In the genomic region with DNA sequence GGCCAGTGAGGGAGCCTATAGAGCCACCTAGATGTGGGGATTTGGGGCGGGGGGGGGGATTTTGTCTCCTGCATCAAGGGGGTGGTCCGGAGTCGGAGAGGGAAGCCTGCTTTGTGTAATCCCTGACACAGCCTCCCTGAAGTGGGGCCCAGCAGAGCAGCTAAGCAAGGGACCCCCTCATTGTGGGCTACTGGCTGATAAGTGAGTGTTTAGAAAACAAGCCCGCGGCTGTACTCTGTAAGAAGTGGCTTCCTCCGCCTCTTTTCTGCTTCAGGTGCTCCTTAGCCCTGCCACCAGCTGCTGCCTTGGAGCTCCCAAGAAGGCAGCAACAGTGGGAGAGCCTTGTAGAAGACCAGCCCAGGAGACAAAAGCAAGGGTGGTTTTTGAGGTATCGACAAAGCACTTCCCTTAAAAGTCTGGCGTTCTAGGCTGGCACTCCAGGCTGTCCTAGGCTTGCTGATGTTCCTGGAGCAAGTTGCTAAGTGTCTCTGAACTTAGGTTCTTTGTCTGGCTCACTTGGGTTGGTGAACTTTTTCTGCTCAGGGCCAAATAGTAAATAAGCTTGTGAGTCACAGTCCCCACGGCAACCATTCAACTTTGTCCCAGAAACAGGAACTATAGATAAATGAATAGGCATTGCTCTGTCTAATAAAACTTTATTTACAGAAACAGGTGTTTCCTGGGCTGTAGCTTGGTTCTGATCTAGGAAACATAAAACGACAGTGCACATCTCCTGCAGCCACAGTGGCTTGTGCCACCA, we compare ENCODE assay signal across 7 mouse cellular contexts.
DNase-seq lines count a peak whose midpoint lies in the region; ATAC-seq and TF ChIP-seq lines count a peak whose summit lies in the region.

No protein-coding gene starts in this region.

- TF ChIP-seq CTCF in MEL (IDR thresholded peaks at IDR 0.05 in 2 of 3, conservative IDR thresholded peaks at IDR 0.05 in 1 of 3; ENCODE audit: control insufficient read depth in 1 of 3, insufficient read depth in 1 of 3, low read depth in 2 of 3, low read length in 3 of 3, poor library complexity in 1 of 3, severe bottlenecking in 1 of 3) = no peak

- peak overlapping the region; percentile 57 to 82 for H3K4me3 ChIP-seq in MEL (ENCODE audit: control insufficient read depth in 1 of 2, insufficient read depth in 1 of 2, low read depth in 2 of 2, low read length in 2 of 2)
- H3K4me3 ChIP-seq in forebrain, embryonic 13.5 days = peak overlapping the region; percentile 17; the same call in 1 of the 2 replicates
- peak overlapping the region; percentile 31 for H3K4me3 ChIP-seq in limb, embryonic 12.5 days (replicated peaks)
- H3K4me3 ChIP-seq in neural tube, embryonic 13.5 days = peak overlapping the region; percentile 24

- H3K27ac ChIP-seq in MEL (ENCODE audit: control insufficient read depth, low read depth, low read length) = peak overlapping the region; percentile 88
- no peak overlapping the region for H3K27ac ChIP-seq in forebrain, embryonic 13.5 days
- peak overlapping the region; percentile 93 for H3K27ac ChIP-seq in limb, embryonic 12.5 days
- H3K27ac ChIP-seq in neural tube, embryonic 13.5 days (replicated peaks) = 0 out of 2 replicates have a peak overlapping the region, but pooled peaks have one; percentile 13

- H3K9me3 ChIP-seq in MEL (replicated peaks; ENCODE audit: insufficient read depth, low read length) = no peaks in the 10 kb centered on the region
- H3K9me3 ChIP-seq in forebrain, embryonic 13.5 days (replicated peaks) = no peaks in the 10 kb centered on the region
- no peaks in the 10 kb centered on the region for H3K9me3 ChIP-seq in limb, embryonic 12.5 days
- H3K9me3 ChIP-seq in neural tube, embryonic 13.5 days = no peaks in the 10 kb centered on the region

- no peak for TF ChIP-seq RAD21 in MEL (IDR thresholded peaks at IDR 0.05; ENCODE audit: low read depth, low read length)

- no peaks in the 10 kb centered on the region; the same call in 1 of the 2 replicates for H3K79me2 ChIP-seq in MEL (ENCODE audit: control insufficient read depth, insufficient read depth, low read length, poor library complexity)

- TF ChIP-seq POLR2A in MEL (IDR thresholded peaks at IDR 0.05; ENCODE audit: control insufficient read depth in 1 of 2, insufficient read depth in 1 of 2, low read depth in 1 of 2, low read length in 2 of 2, poor library complexity in 1 of 2) = no peak

- H3K4me2 ChIP-seq in forebrain, embryonic 13.5 days = peak overlapping the region; percentile 55
- peak overlapping the region; percentile 60 for H3K4me2 ChIP-seq in limb, embryonic 12.5 days
- H3K4me2 ChIP-seq in neural tube, embryonic 13.5 days = peak overlapping the region; percentile 51

- H3K27me3 ChIP-seq in MEL (ENCODE audit: control insufficient read depth in 1 of 2, insufficient read depth in 2 of 2, low read length in 2 of 2) = no peaks in the 10 kb centered on the region
- H3K27me3 ChIP-seq in forebrain, embryonic 13.5 days = peaks cover 15% of the 10 kb centered on the region; the same call in 1 of the 2 replicates
- no peaks in the 10 kb centered on the region for H3K27me3 ChIP-seq in limb, embryonic 12.5 days
- H3K27me3 ChIP-seq in neural tube, embryonic 13.5 days = peaks cover 9% of the 10 kb centered on the region; the same call in 1 of the 2 replicates

- WGBS in forebrain, embryonic 13.5 days = 11% methylated on average over 10 of the region's 10 CpGs
- WGBS in limb, embryonic 12.5 days = 10% methylated on average over 10 of the region's 10 CpGs
- 11% methylated on average over 10 of the region's 10 CpGs for WGBS in neural tube, embryonic 13.5 days

- ATAC-seq in forebrain, embryonic 13.5 days = no peak
- ATAC-seq in limb, embryonic 12.5 days (ENCODE audit: insufficient number of reproducible peaks, insufficient read depth, low FRiP score, low TSS enrichment, low read depth) = no peak; the same call in 1 of the 2 replicates
- ATAC-seq in neural tube, embryonic 13.5 days (ENCODE audit: low read depth) = no peak

- H3K36me3 ChIP-seq in MEL (ENCODE audit: control insufficient read depth in 1 of 2, insufficient read depth in 2 of 2, low read length in 2 of 2) = peaks cover 0 to 11% of the 10 kb centered on the region in 2 experiments; a peak in 2 of 4 replicates
- H3K36me3 ChIP-seq in forebrain, embryonic 13.5 days (ENCODE audit: poor library complexity, severe bottlenecking) = no peaks in the 10 kb centered on the region
- no peaks in the 10 kb centered on the region for H3K36me3 ChIP-seq in limb, embryonic 12.5 days
- no peaks in the 10 kb centered on the region for H3K36me3 ChIP-seq in neural tube, embryonic 13.5 days

- H3K9ac ChIP-seq in MEL (ENCODE audit: control insufficient read depth, low read depth, low read length, poor library complexity, severe bottlenecking) = peak overlapping the region; percentile 55
- H3K9ac ChIP-seq in forebrain, embryonic 13.5 days = peak overlapping the region; percentile 48; the same call in 1 of the 2 replicates
- H3K9ac ChIP-seq in limb, embryonic 12.5 days (replicated peaks) = peak overlapping the region; percentile 46
- H3K9ac ChIP-seq in neural tube, embryonic 13.5 days = peak overlapping the region; percentile 58

- peak; percentile 79 to 84 for DNase-seq in B cell, adult 2 months
- DNase-seq in MEL (ENCODE audit: low read depth, low spot score) = peak; percentile 90
- DNase-seq in cerebellum, adult 9-10 months = no peak
- no peak for DNase-seq in left cerebral cortex, adult 9 months (ENCODE audit: low spot score in 2 of 2)

- H3K4me1 ChIP-seq in MEL (ENCODE audit: control insufficient read depth in 1 of 2, insufficient read depth in 2 of 2, low read length in 2 of 2) = peaks cover 0 to 28% of the 10 kb centered on the region in 2 experiments; a peak in 2 of 4 replicates
- H3K4me1 ChIP-seq in forebrain, embryonic 13.5 days = peaks cover 17% of the 10 kb centered on the region
- H3K4me1 ChIP-seq in limb, embryonic 12.5 days (replicated peaks) = peaks cover 52% of the 10 kb centered on the region
- peaks cover 21% of the 10 kb centered on the region for H3K4me1 ChIP-seq in neural tube, embryonic 13.5 days (replicated peaks)

- TF ChIP-seq EP300 in MEL (IDR thresholded peaks at IDR 0.05; ENCODE audit: low read depth in 1 of 2, low read length in 2 of 2) = peak; percentile 73 to 74

TF ChIP-seq in MEL, 35 proteins besides CTCF, POLR2A, EP300 and RAD21:
- TF ChIP-seq MXI1 (IDR thresholded peaks at IDR 0.05; ENCODE audit: low read depth, low read length) (peak; percentile 93), ZNF384 (IDR thresholded peaks at IDR 0.05; ENCODE audit: low read depth, low read length) (peak; percentile 54), ELF1 (IDR thresholded peaks at IDR 0.05; ENCODE audit: low read depth, low read length) (peak; percentile 83), ETS1 (IDR thresholded peaks at IDR 0.05; ENCODE audit: low read depth, low read length) (peak; percentile 96), TAL1 (IDR thresholded peaks at IDR 0.05; ENCODE audit: low read length) (peak; percentile 65), NRF1 (IDR thresholded peaks at IDR 0.05; ENCODE audit: insufficient read depth, low read depth, low read length, poor library complexity, severe bottlenecking) (no peak), MAX (IDR thresholded peaks at IDR 0.05; ENCODE audit: low read length) (peak; percentile 67; the same call in 1 of the 2 replicates), TCF12 (IDR thresholded peaks at IDR 0.05; ENCODE audit: low read depth, low read length) (peak; percentile 80), SIN3A (IDR thresholded peaks at IDR 0.05; ENCODE audit: low read length) (peak; percentile 99), POLR2AphosphoS5 (IDR thresholded peaks at IDR 0.05; ENCODE audit: borderline replicate concordance, low read depth, low read length) (no peak), GATA1 (IDR thresholded peaks at IDR 0.05; ENCODE audit: low read depth, low read length) (peak; percentile 75), RCOR1 (IDR thresholded peaks at IDR 0.05; ENCODE audit: low read depth, low read length) (no peak; the same call in 1 of the 2 replicates), MYC (IDR thresholded peaks at IDR 0.05; ENCODE audit: low read depth, low read length) (peak; percentile 67; the same call in 1 of the 2 replicates), HCFC1 (IDR thresholded peaks at IDR 0.05; ENCODE audit: low read depth, low read length) (peak; percentile 82), MAZ (IDR thresholded peaks at IDR 0.05; ENCODE audit: low read depth, low read length) (no peak), TBP (IDR thresholded peaks at IDR 0.05; ENCODE audit: low read depth, low read length) (peak; percentile 51; the same call in 1 of the 2 replicates), NELFE (IDR thresholded peaks at IDR 0.05; ENCODE audit: low read depth, low read length) (peak; percentile 30; the same call in 1 of the 2 replicates)

Comparison
In these comparisons a context has a peak if more than half of its experiments do, and no peak if none do; other contexts are left out.
1. DNase-seq: peak in B cell, adult 2 months (2 of 2) and MEL (single experiment); none in cerebellum, adult 9-10 months (single experiment) and left cerebral cortex, adult 9 months (0 of 2).
2. H3K4me3 ChIP-seq: peak in every context shown above with its lines; median percentile 70 in MEL; 31 in limb, embryonic 12.5 days; 24 in neural tube, embryonic 13.5 days; 17 in forebrain, embryonic 13.5 days.
3. Peak in every context shown above with its lines, with median percentiles within 50 percentile points of each other: H3K9ac ChIP-seq and H3K4me2 ChIP-seq.